Mouse (Mus musculus) CD4-positive, CD25-positive, alpha-beta regulatory T cell, adult 2 months (primary cell): ENCODE results near the gene Slc25a29.

Experiments
- DNase-seq: peaks from one replicate; pipeline ENCODE4 v3.0.0-alpha.2; 2012; ENCODE audit warnings: low read depth, low spot score

Gene Slc25a29

DNA sequence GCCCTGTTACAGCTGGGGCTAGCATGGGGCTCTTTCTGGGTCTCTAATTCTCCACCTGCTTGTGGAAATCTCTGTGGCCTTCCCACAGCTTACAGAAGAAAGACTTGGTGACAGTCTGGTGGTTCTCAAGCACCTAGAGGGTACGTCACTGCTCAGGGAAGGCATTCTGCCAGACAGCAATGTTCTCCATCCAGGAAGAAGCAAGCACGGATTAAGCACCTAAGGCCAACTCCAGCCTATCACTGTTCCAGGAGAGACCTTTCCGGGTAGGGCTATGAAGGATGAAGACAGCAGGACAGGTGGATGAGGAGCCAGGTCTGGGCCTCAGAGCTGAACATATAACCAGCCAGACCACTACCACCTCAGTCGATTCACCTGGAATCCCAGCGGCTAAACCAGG lies 897 bp downstream of the Slc25a29 start:
- DNase-seq, result no peak

DNA sequence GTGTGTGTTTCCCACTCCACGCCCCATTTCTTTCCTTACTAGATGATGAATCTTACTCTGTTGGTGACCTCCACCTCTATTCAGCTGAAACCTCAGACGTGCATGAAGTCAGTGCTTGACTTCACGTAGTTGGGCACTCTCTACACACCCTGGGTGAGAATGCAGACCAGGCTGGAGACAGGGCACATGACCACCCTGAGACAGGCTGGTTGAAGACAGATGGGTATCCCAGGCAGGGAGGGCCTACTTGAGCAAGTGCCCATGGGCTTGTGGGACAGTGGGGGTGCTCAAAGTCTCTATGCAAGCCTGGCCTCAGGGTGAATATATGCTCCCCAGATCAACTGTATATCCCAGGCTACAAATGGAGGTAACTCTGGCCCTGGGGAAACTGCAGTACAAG lies 1.3 kb downstream of the Slc25a29 start:
- DNase-seq, result no peak

DNA sequence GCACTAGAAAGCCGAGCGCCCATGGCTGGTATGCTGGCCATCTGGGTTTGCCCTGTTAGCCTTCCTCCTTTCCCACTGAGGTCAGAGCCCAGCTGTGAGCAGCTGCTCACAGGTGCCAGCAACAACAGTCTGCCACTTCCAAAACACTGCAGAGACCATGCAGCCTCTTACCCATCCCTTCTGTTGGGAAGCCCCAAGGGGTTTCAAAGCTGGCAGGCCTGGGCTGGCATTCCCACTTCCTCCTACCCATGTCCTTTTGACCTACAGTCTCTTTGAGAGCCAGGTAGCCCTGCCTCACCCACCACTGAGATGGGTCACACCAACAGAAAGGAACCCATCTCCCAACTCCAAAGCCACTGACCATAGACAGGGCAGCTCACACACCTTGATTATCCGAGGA lies 2.3 kb downstream of the Slc25a29 start:
- no peak for DNase-seq

DNA sequence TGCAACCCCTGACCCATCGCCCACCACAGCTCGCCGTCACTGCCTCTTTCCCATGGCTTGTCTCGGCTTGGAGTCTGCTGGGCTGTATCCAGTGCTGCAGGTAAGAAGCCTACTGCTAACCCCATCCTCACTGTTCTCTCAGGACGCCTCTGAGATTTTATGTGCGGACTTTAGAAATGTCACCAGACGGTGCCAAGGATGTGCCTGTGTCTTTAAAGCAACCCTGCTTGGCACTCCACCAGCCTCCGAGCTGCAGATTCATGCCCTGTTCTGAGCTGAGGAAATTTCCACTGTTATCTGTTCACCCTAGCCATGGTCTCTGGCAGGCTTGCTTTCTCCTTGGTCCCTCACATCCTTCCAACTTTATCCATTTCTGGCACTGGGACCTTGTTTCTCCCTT lies 2.8 kb downstream of the Slc25a29 start:
- no peak for DNase-seq

DNA sequence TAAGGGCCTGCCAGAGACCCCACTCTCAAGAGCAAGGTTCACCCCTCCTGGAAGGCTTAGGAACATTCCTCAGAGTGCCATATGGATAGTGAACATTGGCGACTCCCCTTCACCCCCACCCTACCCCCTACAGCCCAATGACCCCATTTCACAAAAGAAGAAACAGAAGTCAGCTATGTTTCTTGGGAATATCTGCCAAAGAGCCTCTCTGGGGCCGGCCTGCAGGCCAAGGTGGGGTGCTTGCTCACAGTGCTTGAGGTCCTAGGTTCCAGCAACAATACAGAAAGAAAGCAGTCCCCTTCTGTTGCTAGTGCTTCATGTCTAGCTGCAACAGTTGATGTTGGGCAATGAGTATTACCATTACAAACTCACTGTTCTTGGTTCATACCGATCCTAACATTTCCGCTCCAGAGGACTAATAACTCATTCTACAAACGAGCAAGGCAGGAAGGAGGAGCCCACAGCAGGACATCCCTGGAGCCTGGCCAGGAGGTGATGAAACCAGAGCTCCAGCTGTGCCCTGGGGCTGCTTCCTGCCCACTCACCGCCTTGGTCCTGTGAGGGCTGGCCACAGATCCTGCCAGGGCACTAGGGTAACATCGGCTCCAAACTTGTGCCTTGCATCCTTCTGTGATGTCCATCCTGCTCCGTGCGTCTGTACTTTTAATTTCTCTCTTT lies 3.6 kb downstream of the Slc25a29 start:
- no peak for DNase-seq

DNA sequence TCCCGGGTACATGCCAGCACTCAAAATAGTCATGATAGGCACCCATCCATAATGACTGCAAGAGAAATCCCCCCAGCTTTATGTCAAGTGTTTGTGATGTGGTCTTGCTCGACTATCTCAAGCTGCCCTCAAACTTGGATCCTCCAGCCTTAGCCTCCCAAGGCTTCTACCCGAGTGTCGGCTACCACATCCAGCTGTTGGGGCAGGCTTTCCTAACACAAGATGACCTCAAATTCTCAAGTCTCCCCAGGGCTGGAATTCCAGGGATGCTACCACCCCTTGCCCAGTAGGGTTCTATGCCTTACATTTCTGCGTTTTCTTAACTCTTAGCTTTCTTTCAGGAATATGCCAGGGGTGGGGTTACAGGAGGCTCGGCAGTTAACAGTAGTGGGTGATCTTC lies 5.3 kb downstream of the Slc25a29 start:
- no peak for DNase-seq

DNA sequence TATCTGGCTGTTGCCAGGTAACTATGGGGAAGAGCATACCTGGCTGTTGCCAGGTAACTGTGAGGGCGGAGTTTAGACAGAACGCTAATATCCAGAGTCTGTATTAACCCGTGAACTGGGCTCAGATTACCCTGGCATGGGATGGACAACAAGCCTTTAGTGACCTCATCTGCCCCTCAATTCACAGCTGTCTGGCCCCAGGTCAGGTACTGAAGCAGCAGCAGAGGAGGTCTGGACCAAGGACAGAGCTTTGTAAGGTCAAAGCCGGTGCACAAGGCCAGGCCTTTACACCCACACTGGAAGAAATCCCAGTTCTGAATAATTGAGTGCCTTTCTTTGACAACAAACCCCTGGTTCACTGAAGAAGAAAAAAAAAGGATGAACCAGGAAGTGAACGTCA lies 6.0 kb downstream of the Slc25a29 start:
- no peak for DNase-seq

DNA sequence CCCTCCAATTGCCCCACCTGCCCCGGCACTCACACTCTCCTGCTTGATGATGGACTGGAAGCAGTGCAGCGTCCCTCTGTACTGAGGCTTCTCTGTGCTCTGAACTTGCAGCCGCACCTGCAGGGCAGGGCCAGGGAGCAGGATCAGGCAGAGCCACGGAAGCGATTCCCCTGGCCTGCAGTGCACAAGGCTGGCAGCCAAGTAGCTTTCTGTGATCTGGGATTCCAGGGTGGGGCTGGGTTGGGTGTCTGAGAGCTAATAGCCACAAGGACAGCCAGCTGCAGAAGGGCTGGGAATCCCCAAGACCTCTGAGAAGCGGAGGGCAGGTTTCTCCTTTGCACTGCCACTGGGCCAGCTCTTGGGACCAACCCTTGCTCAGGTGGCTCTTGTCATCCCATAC lies 8.0 kb downstream of the Slc25a29 start:
- DNase-seq, result no peak

DNA sequence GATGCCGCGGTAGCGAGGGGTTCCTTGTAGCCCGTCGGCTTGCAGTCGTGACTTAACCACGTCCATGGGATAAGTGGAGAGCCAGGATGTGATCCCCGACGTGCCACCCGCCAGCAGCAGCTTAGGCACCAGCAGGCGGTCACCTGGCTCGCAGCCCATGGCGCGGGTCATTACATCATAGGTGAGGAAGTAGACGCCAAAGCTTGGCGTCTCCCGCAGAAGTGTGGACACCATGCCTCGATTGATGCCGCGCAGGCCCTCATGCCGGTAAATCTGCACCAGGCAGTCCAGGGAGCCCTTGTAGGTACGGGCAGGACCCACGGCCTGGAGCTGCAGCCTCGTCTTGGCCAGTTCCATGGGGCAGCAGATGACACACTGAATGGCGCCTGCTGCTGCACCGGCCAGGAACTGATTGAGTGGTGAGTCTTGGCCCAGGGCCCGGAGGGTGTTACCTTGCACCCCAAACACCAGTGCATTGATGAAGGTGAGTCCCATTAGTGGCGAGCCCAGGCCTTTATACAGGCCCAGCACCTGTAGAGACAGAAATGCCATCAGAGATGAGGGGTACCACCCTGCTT lies 8.6 kb downstream of the Slc25a29 start:
- DNase-seq, result no peak

DNA sequence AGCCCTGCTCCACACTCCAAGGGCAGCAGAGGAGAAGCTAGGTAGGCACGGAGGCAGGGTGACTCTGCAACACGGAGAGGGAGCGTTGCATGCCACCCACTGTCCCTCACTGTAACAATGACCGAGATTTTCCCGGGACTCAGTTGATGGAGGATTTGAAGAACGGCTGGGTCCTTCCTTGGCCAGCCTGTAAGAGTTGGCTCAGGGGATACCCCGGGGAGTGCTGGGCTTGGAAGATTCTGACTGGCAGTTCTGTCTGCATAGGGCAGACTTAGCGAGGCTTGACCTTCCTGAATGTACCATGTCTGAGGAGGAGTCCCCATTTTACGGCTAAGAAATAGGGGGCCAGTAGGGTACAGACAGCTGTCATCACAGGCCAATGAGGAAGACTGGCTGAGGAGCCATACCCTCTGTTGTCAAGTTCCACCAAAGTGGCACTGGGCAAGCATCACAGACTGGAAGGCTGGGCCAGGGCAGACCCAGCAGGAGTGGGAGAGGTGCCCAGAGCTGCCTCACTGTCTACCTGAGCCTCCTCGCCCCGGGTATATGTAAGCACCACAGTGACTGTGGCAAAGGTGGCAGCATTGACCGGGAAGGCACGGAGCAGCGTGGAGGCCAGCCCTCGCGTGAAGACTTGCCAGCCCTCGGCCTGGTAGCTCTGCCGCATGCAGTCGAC lies 9.3 kb downstream of the Slc25a29 start:
- DNase-seq, result no peak

DNA sequence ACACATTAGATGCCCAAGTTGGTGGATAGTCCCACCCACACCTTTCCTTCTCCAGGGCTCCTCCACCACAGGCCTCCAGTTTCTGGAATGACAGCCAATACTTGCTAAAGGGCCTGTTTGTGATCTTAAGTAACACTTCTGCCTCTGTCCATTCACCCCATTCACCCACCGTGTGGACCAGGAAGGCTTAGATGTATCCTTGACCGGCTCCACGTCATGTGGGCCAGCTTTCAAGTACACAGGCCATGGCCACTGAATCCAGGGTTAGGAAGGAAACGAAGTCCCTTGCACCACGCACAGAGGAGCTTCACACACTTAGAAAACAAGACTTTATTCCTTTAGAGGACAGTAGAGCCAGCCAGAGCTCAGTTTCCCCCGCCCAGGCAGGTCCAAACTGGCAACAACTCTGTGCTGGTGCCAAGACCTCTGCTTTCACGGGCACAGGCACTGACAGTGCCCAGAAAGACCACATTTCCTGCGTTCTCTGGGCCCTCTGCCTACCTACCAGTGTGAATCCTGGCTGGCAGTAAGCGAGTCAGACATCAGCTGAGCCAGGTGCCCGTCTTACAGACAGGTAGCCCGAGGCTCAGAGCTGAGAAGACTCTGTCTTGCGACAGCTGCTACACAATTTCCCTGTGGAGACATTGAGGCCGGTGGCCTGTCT lies 10.0 kb downstream of the Slc25a29 start:
- no peak for DNase-seq

DNA sequence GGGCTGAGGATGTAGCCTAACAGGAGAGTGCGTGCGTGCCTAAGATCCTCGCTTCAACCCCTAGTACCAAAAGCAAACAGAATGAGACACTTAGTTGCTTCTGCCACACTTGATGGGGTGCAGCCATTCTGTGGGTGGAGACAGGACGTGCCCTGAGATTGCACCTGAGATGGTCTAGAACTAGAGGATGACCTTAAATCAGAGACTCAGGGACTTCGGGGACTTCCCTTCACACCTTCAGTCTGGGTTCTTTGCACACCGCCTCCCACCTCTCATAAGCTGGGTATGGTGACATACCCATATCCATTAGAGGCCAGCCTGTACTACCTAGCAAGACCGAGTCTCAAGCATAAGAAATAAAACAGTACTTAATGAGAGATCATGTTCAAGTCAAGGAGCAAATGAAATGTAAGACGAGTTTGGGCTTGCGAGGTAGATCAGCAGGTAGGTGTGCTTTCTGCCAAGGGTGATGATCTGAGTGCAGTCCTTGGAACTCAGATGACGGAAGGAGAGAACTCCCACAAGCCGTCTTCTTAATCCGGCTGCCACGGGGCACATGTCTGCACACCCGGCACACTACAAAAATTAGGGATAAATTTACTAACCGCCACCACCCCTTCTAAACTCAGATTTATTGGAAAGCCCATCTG lies 11.3 kb downstream of the Slc25a29 start:
- peak; percentile 26 for DNase-seq

DNA sequence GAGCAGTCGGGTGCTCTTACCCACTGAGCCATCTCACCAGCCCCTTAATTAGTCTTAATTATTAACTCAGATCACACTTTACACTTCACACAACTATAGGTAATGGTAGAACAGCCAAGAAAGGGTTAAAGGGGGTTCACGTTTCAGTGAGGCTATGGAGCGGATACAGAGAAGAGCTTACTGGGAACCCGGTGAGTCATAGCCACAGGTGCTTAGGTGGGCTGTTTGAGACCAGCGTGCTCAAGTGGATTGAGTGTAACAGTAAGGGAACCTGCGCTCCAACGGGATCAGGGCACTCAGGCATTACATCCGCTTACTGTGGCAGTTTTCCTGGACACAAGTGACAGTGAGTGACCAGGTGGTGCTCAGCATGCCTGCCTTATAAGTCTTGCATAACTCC lies 12.6 kb downstream of the Slc25a29 start:
- no peak for DNase-seq

DNA sequence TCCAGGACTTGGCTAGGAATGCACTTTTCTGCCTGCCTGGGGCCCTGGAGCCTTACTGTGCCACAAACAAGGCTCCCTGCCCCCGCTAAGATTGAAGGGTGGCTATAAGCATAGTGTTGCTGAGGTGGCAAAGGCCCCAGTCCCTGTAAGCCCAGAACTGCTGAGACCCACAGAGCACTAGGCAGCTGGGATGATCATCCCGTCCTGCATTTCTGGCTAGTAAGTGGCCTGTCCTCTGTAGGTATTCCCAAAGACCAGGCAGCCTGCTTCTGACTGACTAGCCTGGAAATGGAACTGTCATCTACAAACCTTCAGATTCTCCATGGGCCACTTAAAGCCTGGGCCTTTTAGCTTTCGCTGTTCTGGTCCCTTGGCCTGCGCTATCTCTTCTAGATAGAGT lies 15.2 kb downstream of the Slc25a29 start:
- no peak for DNase-seq

DNA sequence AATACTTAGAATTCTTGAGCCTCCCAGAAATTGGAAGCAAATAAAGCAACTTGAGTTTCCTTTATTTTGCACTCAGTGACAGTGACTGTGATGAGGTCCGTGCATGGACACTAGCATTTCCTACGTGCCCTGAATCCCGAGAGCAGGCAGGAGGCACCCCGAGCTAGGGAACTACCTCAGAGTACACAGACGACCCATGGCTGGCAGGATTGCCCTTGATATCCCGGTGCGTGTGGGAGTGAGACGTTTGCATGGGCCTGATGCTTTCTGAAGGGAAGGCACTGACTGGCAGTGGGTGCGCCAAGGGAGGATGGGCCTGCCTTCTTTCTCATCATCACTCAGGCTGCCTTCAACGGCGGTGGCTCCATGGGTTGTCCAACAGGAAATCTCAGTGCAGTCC lies 19.1 kb downstream of the Slc25a29 start:
- DNase-seq, result no peak

DNA sequence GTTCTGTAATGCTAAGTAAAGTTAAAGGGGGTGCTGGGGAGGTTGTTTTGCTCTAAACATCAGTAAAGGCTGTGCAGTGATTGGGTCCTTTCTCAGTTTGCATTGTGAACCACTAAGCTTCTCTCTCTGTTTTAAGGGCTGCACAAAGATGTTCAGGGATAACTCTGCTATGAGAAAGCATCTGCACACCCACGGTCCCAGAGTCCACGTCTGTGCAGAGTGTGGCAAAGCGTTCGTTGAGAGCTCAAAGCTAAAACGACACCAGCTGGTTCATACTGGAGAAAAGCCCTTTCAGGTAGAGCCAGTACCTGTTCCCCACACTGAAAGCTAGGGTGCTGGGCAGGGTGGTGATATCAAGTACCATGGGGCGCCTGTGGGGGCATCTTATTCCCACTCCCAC lies 21.2 kb downstream of the Slc25a29 start:
- no peak for DNase-seq

DNA sequence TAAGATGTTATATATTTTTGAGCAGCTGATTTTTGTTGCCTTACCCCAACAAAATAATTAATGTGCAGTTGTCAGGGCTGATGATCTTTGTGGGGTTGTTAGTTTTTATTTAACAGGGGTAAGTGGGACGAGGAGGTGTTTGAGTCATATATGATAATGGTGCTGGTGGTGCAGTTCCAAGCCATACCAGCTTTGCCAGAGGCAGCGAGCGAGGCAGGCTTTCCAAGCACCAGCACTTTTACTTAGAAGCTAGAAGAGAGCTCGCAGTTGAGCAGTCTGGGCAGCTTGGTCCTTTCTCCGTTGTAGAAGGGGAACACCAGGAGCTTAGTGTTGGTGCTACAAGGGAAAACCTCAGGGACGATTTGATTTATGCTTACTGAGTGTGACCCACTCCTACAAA lies 23.2 kb downstream of the Slc25a29 start:
- DNase-seq, result no peak

DNA sequence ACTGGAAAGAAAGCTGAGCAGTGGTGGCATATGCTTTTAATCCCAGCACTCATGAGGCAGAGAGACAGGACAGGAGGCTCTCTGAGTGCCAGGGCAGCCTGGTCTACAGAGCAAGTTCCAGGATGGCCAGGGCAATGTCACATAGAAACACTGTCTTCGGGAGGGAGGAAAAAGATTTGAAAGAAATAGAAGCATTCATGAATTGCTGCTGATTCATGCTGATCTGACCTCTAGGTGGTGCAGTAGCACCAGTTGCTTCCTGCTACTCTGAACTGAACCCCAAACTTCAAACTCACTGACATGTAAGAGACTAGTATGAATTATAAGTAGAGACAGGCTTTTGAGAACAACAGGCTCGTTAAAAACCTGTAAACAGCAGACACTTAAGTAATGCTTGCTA lies 24.6 kb downstream of the Slc25a29 start:
- DNase-seq, result peak; percentile 69

DNA sequence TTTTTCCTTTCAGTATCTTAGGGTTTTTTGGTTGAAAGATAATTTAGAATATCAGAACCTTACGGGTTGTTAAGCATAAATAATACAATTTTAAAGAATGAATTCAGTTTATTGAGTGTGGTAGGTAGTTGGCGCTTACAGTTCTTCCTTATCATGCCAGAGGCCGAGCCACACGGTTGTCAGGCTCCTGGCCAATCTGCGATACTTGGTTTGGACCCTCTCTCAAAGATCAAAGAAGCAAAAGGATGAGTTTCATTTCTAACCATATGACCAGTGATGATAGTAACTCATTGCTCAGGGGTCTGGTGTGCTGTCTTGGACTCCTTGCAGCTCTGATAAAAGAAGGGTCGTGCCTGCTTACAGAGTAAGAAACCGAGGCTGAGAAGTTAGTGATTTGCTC lies 25.4 kb downstream of the Slc25a29 start:
- no peak for DNase-seq

DNA sequence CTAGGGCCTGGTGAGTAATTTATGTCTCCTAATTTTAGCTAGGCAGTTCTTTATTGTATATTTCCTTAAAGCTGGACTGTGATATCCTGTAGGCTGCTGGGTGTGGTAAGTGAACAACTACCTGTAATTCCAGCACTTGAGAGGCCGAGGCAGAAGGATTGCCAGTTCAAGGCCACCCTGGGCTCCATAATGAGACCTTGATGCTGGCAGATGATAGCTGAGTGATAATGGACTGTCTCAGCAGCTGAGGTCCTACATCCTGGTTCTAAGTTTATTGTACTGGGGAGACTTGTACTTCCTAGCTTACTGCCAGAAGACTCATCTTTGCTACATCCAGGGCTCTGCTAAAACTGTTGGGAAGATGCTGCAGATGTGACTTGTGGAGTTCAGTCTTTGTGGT lies 25.9 kb downstream of the Slc25a29 start:
- no peak for DNase-seq

DNA sequence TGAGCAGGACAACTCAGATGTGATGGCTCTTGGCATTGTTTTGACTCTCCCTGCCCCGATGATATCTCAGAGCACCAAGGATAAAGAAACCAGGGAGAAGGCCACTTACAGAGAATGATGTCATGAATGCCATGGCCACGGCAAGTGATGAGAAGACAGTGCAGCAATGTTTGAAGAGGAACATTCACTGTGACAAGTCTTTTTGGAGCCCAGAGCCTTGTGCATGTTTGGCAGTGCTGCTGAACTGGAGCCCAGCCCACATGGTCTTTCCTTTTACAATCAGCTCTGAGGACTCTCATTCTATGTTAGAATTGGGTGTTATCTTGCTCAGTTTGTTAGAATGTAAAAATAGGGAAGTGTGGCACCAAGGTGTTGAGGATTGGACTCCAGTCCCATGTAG lies 27.2 kb downstream of the Slc25a29 start:
- DNase-seq, result no peak

DNA sequence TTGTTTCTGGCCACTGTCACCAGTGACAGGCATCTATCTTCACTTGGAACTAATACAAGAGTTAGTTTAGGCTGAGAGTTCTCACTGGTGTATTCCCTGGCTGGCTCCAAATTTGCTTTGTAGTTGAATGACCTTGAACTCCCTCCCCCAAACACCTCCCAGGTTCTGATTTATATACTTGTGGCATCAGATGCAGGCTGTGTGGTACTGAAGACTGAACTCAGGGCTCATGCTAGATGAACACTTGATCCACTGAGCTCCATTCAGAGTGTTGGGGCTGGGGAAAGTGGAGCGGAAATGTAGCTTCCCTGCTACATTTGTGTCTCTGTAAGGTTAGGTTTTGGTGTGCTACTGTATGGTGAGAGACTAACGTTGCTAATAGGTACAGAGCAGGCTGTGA lies 31.3 kb downstream of the Slc25a29 start:
- no peak for DNase-seq
